Mouse (Mus musculus): Measurements from ENCODE around the gene Gm20825. TPM values are rescaled to one million over a fixed set of nuclear protein-coding genes. Genes with fewer than 3 reads are reported as not detected.
"Not testable (repeated sequence)": the region's sequence is repeated elsewhere in the genome, so short reads cannot be mapped to it uniquely, and the experiment has no call there.

Gm20825 gene
- not detected for total RNA-seq (2021)

GRCm38 (mm10) chrY:8071407-8071806 lies at the start of gene Gm20825:
Gene Gm20825, minus strand, starts transcription at chrY:8071507.
- DNase-seq, result not testable (repeated sequence)

Other genes starting within 250 kb of the Gm20825 start
- not detected for gene Gm29049, start 74.3 kb downstream of the Gm20825 start, total RNA-seq (2021)
- gene Gm20824, start 186.4 kb upstream of the Gm20825 start, total RNA-seq (2021), result not detected